Mouse (Mus musculus) ovary, adult 18-20 months (tissue): ENCODE measurements around the gene Bloc1s3.

Experiments used
- DNase-seq: peaks from one replicate; pipeline ENCODE4 v3.0.0; 2022; ENCODE audit warnings: low spot score, mixed read lengths

The Bloc1s3 gene

DNA sequence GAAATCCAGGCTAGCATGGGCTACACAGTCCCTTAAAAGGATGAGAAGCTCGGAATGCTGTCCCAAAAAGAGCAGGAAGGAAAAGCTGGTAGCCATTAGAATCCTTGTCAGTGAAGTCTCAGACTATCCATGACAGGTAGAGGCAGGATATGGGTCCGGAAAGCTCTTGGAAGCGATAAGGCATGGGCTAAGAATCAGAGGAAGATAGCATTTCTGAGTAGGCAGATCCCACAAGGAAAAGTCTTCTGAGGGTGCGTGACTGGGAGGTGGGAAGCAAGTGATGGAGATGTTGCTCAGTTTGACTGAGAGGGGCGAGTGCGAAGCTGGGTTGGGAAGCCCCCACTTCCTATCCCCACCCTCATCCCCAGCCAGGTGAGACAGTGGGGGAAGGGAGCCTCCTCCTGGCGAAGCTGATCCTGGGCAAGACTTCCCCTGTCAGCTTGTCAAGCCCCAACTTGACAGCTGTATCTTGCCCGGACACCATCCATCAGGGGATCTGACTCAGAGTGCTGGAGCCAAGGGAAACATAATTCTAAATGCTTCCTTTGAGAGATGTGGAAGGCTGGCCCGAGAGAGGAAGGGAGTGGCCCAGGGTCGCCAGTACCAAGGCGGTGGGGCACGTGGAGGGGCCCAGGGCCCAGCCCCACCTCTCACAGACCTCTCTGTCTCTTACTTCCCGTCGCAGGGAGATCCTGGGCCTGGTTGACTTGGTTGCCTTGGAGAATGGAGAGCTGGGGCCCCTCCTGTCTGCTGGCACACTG lies 30.4 kb downstream of the Bloc1s3 start:
- no peak for DNase-seq

DNA sequence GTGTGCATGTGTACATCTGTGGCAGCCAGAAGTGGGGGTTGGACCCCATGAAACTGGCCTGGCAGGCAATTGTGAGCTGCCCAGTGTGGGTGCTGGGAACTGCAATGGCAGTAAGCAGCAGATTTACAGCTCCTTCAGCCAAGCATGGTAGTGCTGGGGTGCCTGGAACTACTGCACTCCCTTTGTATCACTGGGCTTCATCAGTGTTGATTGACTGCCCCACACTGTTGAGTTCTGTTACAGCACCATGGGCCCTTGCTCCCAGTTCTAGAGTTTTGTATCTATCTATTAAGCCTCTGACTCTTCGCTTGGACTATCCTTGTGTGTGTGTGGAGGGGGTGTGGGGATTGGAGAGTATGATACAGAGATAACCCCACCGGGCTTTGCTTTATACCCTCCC lies 31.1 kb downstream of the Bloc1s3 start:
- no peak for DNase-seq

DNA sequence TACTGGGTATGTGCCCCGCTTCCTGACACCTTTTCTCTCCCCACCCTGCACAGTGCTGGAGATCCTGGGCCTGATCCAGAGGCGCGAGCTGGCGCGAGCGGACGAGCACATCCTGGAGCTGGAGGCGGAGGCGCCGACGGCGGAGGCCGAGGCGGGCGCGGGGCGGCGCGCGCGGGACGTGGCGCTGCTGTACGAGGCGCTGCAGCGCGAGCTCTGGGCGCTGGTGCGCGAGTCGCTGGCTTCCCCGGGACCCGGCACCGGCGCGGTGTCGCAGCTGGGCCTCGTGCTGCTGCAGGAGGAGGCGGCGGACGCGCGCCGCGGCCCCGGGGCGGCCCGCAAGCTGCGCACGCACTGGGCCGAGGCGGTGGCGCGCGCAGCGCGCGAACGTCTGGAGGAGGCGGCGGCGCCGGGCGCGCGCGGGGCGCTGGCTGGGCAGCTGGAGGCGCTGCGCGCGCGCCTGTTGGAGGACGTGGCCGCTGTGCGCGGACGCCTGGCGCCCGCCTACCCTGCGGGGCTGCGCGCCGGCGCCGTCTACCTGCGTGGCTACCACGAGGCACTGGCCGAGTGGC lies 34.2 kb downstream of the Bloc1s3 start:
- peak; percentile 56 for DNase-seq

DNA sequence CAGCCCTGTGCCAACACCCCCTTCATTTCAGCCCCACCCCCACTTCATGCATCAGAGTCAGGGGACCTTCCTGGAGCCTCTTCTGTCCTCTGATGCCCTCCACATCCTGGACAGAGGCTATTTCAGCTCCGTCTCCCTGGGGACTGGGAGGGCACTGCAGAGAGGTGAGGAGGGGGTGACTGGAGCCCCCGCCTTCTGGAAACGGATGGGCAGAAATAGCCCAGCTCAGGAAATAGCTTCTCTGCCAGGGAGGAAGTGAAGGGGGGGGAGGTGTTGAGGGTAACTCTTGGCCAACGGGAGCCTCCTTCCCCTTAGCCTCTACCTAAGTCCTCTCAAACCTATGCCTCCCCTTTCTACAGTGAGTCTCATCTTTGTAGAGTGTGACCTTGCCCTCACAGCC lies 35.8 kb downstream of the Bloc1s3 start:
- no peak for DNase-seq

DNA sequence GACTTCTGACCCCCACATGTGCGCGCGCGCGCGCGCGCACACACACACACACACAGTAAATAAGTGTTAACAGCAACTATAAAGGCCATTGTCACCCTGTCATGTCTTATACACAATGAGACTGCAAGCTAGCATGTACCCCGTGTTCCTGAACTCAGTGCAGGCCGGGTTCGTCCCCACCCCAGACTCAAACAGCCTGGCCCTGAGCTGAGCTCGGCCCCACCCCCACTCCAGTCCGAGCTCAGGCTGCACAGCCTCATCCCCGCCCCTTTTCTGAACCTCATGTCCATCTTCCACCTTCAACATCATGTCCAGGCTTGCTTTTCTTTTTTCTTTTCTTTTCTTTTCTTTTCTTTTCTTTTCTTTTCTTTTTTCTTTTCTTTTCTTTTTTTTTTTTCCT lies 37.9 kb downstream of the Bloc1s3 start:
- no peak for DNase-seq

DNA sequence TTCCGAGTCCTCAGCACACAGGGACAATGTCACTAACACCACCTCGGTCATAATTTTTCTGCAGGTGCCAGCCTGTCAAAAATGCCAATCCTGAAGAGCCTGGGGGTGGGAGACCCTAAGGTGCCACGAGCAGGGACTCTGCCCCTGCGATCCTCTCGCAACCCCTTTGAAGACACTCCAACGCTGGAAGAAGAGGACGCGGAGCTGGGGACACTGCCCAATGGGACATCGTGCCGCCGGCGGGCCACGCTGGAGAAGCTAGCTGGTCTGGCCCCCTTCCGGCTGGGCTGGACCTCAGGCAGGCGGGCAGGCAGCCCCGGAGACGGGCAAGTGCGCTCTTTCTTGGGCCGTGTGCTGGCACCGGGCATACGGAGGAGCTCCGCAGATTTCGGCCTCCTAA lies 38.8 kb downstream of the Bloc1s3 start:
- no peak for DNase-seq

DNA sequence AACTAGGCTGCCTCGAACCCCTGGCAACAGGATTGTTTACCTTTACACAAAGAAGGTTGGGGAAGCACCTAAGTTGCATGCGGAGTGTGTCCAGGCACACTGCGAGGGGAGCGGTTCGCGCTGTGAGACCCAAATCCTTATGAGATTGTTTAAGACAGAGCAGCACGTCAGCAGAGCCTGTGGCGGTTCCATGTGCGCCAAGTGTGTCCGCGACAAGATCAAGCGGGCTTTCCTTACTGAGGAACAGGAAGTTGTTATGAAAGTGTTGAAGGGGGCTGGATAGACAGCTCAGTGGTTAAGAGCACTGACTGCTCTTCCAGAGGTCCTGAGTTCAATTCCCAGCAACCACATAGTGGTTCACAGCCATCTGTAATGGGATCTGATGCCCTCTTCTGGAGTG lies 39.9 kb downstream of the Bloc1s3 start:
- DNase-seq = no peak

DNA sequence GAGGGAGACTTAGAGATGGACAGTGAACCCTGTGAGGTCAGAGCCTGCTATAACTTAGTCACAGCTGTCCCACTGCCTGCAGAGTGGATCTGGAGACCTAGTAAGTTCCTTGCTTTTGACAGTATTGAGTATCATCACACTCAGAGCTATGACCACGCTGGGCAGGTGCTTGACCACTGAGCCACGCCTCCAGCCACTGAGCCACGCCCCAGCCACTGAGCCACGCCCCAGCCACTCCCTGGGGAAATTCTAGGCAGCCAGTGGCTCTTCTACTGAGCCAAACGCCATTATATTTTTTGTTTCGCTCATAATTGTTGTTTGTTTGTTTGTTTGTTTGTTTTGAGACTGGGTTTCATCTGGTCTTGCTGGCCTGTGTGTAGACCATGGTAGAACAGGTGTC lies 40.5 kb downstream of the Bloc1s3 start:
- no peak for DNase-seq

DNA sequence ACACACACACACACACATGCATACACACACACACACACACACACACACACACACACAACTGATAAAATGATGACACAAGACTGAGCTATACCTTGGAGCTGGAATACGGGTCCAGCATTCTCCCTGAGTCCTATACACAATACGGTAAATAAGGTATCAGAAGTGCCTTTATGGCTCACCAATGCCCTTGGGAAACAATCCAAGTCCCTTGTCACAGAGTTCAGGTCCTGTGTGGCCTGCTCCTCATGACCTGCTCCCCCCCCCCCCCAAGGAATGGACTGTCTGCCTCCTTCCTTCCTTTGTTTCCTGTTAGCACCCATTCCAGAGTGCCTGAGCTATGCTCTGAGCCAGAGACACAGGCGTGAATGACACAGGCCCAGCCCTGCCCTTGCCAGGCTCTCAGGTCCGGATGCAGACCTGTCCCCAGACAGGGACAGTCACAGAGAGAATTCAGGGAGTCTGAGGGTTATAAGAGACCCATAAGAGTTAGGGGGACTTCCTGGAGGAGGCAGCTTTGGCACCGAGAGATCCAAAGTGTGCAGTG lies 41.5 kb downstream of the Bloc1s3 start:
- no peak for DNase-seq

DNA sequence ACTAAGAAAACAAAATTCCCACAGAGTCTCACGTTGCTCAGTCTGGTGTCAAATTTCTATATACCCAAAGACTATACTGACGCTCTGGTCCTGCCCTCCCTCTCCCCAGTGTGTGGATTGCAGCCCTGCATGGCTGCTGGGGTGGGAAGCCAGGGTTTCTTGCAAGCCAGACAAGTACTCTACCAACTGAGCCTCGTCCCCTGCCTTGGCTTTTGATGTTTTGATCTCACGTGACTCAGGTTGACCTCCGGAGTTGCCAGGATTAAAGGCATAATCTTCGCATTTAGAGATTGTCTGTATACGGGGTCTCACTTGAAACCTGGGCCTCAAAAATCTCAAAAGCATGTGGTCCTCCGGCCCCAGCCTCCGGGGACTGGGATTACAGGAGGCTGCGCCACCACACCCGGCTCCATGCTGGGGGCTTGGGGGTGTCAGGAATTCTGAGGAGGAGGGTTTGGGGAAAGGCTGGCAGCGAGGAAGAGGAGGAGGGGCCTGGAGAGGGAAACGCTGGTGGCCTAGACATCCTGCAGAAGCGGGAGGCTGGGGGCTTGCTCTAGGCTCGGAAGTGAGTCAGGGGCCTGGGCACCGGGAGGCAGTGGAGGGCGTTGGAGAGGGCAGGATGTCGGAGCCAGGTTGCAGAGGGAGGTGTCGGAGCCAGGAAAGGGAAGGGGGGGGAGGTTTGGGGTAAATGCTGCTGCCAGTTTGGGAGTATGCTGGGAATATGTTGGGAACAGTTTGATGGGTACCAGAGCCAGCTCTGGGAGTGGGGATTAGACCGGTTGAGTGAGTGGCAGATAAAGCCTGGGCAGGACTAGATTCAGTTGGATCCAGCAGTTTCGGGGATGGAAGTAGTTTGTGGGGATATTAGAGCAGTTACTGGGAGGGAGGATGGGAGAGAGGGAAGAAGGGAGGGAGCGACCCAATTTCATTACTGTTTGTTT lies 43.5 kb downstream of the Bloc1s3 start:
- DNase-seq = no peak

DNA sequence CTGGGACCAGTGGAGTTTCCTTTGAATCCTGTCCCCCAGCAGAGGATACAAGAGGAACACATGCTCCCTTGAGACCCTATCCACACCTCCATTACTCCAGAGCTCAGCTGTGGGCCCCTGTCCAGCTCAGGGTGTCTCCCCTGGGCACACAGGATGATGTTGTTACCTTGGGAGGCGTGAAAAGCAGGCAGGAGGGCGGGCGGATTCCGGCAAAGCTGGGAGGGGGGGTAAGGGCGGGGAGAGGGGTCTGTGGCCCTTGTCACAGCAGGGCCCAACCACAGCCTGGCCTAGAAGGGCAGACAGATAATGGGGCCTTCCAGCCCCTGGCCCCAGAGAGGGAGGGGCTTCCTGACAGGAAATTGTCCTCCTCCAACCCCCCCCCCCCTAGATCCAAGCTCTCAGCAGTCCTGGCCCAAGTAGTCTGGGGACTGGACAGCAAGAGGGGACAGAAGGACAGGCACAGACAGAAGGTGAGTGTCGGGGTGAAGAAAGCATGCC lies 45.2 kb downstream of the Bloc1s3 start, which contains the start of gene Exoc3l2:
Gene Exoc3l2 (plus strand): TSS at position 448 of the 498 bp plus-strand sequence.
- DNase-seq = no peak

DNA sequence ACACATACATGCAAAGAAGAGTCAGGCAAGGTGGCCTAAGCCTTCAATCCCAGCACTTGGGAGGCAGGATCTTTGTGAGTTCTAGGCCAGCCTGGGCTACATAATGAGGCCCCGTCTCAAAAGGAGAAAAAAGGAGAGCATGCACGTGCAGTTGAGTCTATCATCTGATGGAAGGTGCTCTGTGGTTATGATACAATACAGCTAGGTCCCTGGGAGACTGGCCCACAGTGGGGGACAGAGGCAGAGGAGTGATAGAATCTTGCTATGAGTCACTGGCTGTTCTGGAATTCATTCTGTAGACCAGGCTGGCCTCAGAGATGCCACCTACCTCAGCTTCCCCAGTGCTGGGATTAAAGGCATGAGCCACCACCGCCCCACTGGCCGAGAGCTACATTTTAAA lies 45.7 kb downstream of the Bloc1s3 start:
- no peak for DNase-seq

DNA sequence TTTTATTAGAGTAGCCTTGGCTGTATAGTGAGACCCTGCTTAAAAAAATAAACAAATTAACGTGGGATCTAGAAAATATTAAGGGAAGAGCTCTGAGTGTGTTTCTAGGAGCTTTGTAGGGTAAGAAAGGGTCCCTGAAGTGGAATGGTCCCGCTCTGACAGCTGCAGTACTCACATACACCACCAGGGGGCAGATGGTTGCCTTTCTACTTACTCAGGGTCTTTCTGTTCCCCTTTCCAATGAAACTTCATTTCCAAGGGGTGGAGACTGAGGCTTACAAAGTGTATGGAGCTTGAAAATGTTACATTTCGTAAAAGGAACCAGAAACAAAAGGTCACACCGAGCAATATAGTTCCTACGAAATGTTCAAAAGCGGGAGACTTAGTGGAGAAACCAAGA lies 46.7 kb downstream of the Bloc1s3 start:
- peak; percentile 39 for DNase-seq

DNA sequence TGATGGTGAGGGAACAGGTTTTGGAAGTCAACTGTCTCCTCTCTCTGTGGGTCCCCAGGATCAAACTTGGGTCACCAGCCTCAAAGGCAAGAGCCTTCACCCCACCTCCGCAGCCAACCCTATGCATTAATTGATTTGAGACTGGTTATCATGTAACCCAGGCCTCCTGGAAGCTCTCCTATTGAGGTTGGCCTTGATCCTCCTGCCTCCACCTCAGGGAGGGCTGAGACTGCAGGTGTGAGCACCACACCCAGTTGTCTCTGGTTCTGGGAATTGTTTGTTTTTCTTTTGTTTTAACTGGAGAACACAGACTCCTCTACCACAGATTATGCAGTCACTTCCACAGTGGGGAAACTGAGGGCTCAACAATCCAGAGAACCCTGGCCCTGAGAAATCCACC lies 47.7 kb downstream of the Bloc1s3 start:
- DNase-seq = no peak

DNA sequence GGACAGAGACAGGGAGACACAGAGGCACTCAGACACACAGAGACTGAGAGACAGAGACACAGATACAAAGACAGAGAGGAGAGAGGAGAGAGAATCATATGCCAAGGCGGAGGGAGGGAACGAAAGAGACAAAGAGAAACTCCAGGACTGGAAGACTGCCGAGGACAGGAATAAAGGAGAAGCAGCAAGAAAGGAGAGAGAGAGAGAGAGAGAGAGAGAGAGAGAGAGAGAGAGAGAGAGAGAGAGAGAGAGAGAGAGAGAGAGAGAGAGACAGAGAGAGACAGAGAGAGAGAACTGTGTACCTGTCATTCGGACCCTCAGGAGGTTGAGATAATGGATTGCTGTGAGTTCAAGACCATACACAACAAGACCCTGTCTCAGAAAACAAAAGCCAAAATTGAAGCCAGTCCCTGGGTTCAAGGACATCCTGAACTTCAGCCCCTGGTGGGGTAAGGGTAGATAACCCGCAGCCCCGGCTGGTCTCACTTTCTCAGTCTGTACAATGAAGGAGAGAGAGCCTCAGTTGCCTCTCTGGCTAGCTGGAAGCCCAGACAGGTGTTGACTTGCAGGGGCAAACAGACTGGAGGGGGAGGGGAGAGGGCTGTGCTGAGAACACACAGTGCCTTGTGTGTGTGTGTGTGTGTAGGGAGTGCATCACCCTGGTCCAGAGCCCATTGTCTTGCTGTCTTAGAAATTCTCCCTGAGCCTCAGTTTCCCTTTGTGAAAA lies 48.9 kb downstream of the Bloc1s3 start:
- DNase-seq = no peak

DNA sequence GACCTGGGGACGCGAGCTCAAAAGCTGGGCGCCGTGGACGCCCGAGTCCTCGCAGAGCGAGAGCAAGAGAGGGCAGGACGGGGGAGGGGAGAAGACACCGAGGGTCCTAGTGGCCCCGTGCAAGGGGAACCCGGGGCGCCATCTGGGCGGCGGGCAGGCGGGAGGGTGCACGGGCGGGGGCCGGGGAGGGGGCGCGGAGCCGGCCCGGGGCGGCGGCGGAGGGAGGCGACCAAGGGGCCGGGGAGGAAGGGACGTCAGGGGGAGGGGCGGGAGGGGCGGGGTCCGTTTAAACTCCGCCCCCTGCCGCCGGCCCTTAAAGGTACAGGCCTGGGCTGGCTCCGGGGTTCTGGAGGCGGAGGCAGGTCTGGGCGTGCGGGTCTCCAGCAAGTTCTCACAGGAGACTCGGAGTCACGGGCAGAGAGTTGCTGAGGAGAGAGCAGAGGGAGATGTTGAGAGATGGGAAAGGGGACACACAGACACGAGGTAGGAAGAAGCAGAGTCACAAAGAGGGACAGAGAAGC lies 49.5 kb downstream of the Bloc1s3 start, which contains the start of gene Mark4:
Gene Mark4 (minus strand): TSS at position 231 of the 521 bp plus-strand sequence.
- peak; percentile 72 for DNase-seq

DNA sequence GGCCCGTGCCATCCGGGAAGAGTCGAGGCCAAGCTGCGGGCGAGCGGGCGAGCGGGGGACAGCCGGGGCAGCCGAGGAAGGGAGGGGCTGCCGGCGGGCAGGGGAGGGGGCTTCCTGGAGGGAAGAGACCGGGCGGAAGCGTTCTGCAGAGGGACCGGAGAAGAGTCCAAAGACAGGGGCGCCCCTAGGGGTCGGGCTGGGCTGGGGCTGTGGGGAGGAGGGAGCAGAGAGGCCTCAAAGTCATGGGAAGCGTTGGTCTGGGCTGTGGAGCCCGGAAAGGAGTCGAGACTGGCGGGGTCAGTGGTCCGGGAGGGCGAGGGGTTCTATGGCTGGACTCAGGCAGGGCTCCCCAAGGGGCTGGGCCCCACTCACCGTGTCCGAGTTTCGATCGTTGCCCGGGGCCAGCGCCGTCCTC lies 50.1 kb downstream of the Bloc1s3 start:
- DNase-seq = peak; percentile 40

DNA sequence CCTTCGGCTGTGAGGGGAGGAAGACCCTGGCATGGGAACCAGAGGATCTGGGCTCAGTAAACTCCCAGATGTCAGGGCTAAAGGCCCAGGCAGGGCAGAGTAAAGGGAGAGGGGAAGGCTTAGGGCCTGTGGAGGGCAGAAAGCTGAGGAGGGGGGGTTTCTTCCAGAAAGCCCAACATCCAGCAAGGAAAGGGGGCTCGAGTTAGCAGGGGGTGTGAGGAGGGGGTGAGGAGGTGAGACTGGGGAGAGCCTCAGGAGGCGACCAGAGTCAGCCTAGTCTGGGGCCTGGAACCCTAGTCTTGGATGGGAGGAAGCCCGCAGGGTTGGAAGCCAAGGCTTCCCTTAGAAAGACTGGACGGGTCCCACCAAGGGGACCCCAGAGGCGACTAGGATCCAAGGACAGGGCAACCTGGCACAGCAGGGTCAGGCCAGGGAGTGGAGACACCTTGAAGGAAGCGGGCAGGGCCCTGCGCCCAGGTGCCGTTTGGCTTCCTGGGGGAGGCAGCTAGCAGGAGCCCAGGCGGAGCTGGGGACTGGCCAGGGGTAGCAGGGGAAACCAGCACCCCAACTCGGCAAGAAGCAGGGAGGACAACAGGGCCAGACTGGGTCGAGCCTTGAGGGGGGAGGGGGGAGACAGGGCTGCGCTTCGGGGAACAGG lies 50.6 kb downstream of the Bloc1s3 start:
- no peak for DNase-seq

DNA sequence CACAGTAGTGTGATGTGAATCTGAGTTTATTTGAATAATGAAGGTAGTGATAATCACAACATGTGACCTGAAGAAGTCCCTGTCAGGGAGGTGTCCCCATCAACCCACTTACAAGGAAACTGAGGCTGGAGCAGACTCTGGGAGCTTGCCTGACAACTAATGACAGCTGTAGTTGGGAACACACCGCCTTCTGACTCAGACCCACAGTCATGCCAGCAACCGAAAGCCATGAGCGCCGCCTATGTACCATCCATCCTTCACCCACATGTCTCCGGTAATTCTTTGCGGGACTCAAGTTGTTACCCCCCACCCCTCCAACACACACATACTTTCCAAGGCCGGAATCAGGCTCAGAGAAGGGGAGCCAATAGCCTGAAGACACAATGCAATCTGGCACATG lies 51.5 kb downstream of the Bloc1s3 start:
- no peak for DNase-seq

DNA sequence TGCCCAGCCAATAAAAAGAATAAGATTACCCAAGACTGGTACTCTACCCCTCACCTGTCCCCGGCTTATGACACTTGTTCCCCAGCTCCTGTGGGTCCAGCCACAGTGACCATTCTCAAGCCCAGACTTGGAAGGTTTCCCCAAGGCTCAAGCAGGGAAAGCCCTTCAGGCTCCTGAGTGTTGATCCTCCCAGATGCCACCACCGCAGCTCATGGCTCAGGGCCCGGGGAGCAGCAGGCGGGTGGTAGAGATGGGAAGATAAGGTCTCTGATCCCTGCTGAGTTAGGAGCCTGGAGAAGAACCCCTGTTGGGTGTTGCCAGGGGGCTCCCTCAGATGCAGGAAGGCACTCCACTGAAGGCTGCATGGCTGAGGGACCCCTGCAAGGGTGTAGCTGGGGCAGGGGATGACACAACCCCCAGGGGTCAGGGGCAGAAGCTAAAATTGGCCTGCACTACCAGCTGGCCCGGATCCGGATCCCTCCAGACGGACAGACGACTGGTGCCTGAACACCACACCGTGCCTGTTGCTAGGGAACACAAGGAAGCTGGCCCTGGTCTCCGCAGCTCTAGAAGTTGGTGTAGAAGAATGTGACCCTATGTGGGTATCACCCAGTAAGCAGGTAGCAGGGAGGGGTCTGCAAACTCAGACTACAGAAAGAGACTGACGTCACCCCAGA lies 52.2 kb downstream of the Bloc1s3 start:
- DNase-seq = no peak
